Comparison of ENCODE assay signal across 6 mouse cellular contexts in the genomic region with DNA sequence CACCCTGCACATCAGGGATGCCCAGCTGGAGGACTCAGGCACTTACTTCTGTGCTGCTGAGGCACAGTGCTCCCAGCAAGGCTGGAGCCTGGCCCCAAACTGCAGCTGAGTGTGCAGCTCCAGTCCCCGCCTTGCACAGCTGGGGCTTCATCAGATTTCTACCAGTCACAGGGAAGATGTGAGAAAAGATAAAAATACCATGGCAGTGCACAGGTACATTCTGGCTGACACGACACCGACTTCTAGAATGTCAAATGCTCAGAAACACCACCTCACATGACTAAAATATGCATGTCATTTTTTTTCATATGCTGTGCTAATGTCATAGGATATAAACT.
ATAC-seq lines count a peak whose summit lies in the region.
"Not testable (repeated sequence)": the region's sequence is repeated elsewhere in the genome, so short reads cannot be mapped to it uniquely, and the experiment has no call there.

No protein-coding gene starts in this region.

- not testable (repeated sequence) for H3K9ac ChIP-seq in forebrain, embryonic 16.5 days (replicated peaks; ENCODE audit: low read depth, low read length); hindbrain, embryonic 13.5 days; hindbrain, embryonic 16.5 days (ENCODE audit: low read depth, low read length); midbrain, embryonic 13.5 days (replicated peaks); midbrain, embryonic 16.5 days (ENCODE audit: low read depth, low read length); neural tube, embryonic 14.5 days (replicated peaks; ENCODE audit: low read depth, low read length)

- H3K4me1 ChIP-seq in forebrain, embryonic 16.5 days (replicated peaks; ENCODE audit: control insufficient read depth, insufficient read depth, low read length); hindbrain, embryonic 13.5 days (replicated peaks); hindbrain, embryonic 16.5 days (ENCODE audit: control insufficient read depth, insufficient read depth, low read depth, low read length); midbrain, embryonic 13.5 days (replicated peaks); midbrain, embryonic 16.5 days (ENCODE audit: control insufficient read depth, insufficient read depth, low read length); neural tube, embryonic 14.5 days (ENCODE audit: control insufficient read depth, insufficient read depth, low read length): not testable (repeated sequence)

- H3K9me3 ChIP-seq in forebrain, embryonic 16.5 days (ENCODE audit: control insufficient read depth, low read length); hindbrain, embryonic 13.5 days; hindbrain, embryonic 16.5 days (ENCODE audit: control insufficient read depth, low read length); midbrain, embryonic 13.5 days; midbrain, embryonic 16.5 days (replicated peaks; ENCODE audit: control insufficient read depth, low read length, poor library complexity, severe bottlenecking); neural tube, embryonic 14.5 days (ENCODE audit: control insufficient read depth, low read length): not testable (repeated sequence)

- not testable (repeated sequence) for H3K4me3 ChIP-seq in forebrain, embryonic 16.5 days (replicated peaks; ENCODE audit: low read length); hindbrain, embryonic 13.5 days; hindbrain, embryonic 16.5 days (ENCODE audit: low read length); midbrain, embryonic 13.5 days (replicated peaks); midbrain, embryonic 16.5 days (ENCODE audit: low read depth, low read length); neural tube, embryonic 14.5 days (ENCODE audit: low read depth, low read length)

- not testable (repeated sequence) for H3K27ac ChIP-seq in forebrain, embryonic 16.5 days (ENCODE audit: low read length); hindbrain, embryonic 13.5 days; hindbrain, embryonic 16.5 days (ENCODE audit: low read depth, low read length); midbrain, embryonic 13.5 days; midbrain, embryonic 16.5 days (ENCODE audit: low read length); neural tube, embryonic 14.5 days (ENCODE audit: low read depth, low read length)

- not testable (repeated sequence) for H3K27me3 ChIP-seq in forebrain, embryonic 16.5 days (replicated peaks; ENCODE audit: control insufficient read depth, insufficient read depth, low read length); hindbrain, embryonic 13.5 days; hindbrain, embryonic 16.5 days (replicated peaks; ENCODE audit: control insufficient read depth, insufficient read depth, low read length); midbrain, embryonic 13.5 days; midbrain, embryonic 16.5 days (ENCODE audit: control insufficient read depth, insufficient read depth, low read depth, low read length); neural tube, embryonic 14.5 days (ENCODE audit: control insufficient read depth, insufficient read depth, low read length)

- WGBS in forebrain, embryonic 16.5 days: no CpG with 5 or more reads among the region's 3 CpGs
- WGBS in hindbrain, embryonic 13.5 days: no CpG with 5 or more reads among the region's 3 CpGs
- WGBS in hindbrain, embryonic 16.5 days: no CpG with 5 or more reads among the region's 3 CpGs
- no CpG with 5 or more reads among the region's 3 CpGs for WGBS in midbrain, embryonic 13.5 days
- no CpG with 5 or more reads among the region's 3 CpGs for WGBS in midbrain, embryonic 16.5 days
- WGBS in neural tube, embryonic 14.5 days: no CpG with 5 or more reads among the region's 3 CpGs

- not testable (repeated sequence) for H3K36me3 ChIP-seq in forebrain, embryonic 16.5 days (ENCODE audit: control insufficient read depth, insufficient read depth); hindbrain, embryonic 13.5 days; hindbrain, embryonic 16.5 days (ENCODE audit: control insufficient read depth, insufficient read depth, low read length); midbrain, embryonic 13.5 days; midbrain, embryonic 16.5 days (ENCODE audit: control insufficient read depth, insufficient read depth, low read length); neural tube, embryonic 14.5 days (ENCODE audit: control insufficient read depth, insufficient read depth, low read length)

- peak; percentile 40 for ATAC-seq in forebrain, embryonic 16.5 days
- peak; percentile 63 for ATAC-seq in hindbrain, embryonic 13.5 days (ENCODE audit: low FRiP score)
- peak; percentile 78 for ATAC-seq in hindbrain, embryonic 16.5 days
- 0 out of 2 replicates have a peak, but pooled peaks have one; percentile 53 for ATAC-seq in midbrain, embryonic 13.5 days
- peak; percentile 85 for ATAC-seq in midbrain, embryonic 16.5 days
- ATAC-seq in neural tube, embryonic 14.5 days (ENCODE audit: low read depth): peak; percentile 50

- H3K4me2 ChIP-seq in forebrain, embryonic 16.5 days (ENCODE audit: low read length); hindbrain, embryonic 13.5 days; hindbrain, embryonic 16.5 days (ENCODE audit: low read length); midbrain, embryonic 13.5 days (replicated peaks); midbrain, embryonic 16.5 days (ENCODE audit: low read length); neural tube, embryonic 14.5 days (ENCODE audit: low read depth, low read length): not testable (repeated sequence)
